Mouse (Mus musculus): ENCODE measurements around the gene Zfp772. TPM values are rescaled to one million over a fixed set of nuclear protein-coding genes. Genes with fewer than 3 reads are reported as not detected.

Zfp772 gene
- total and polyA plus RNA-seq, 2 experiments from 2014 or later, result 6.0 to 7.2 TPM

GRCm38 (mm10) chr7:7171227-7172147 is 38.3 kb downstream of the Zfp772 start, which contains the start of gene Zfp418:
TSS of gene Zfp418 (plus strand) at chr7:7171330.
- H3K27ac ChIP-seq (ENCODE audit: low read depth, low read length), result peak within 1 kb of the TSS; percentile 69
- under 1% methylated on average over 26 of the region's 26 CpGs for WGBS
- H3K27me3 ChIP-seq (ENCODE audit: insufficient read depth, low read length), result no peaks in the 10 kb centered on the region
- DNase-seq (ENCODE audit: low spot score) (peak; percentile 92), ATAC-seq (ENCODE audit: low FRiP score) (peak; percentile 96)
- H3K9ac ChIP-seq (replicated peaks; ENCODE audit: low read length, poor library complexity, severe bottlenecking), result peak within 1 kb of the TSS; percentile 64
- TF ChIP-seq CTCF (IDR thresholded peaks at IDR 0.05), result peak; percentile 41
- H3K36me3 ChIP-seq (ENCODE audit: insufficient read depth, low read length), result peaks cover 4% of the 10 kb centered on the region; the same call in 1 of the 2 replicates
- H3K4me3 ChIP-seq (ENCODE audit: low read depth, low read length), result peak within 1 kb of the TSS; percentile 71
- H3K9me3 ChIP-seq (ENCODE audit: low read length), result no peaks in the 10 kb centered on the region
- peak within 1 kb of the TSS; percentile 67 for H3K4me2 ChIP-seq (ENCODE audit: low read depth, low read length, poor library complexity, severe bottlenecking)
- H3K4me1 ChIP-seq (ENCODE audit: insufficient read depth, low read length), result no peaks in the 10 kb centered on the region; the same call in 1 of the 2 replicates

Other genes starting within 250 kb of the Zfp772 start
- not detected in 2 replicates for gene Aurkc, start 214.7 kb downstream of the Zfp772 start, total RNA-seq (2014; rRNA removed)
- not detected in 2 replicates for gene Aurkc, start 214.7 kb downstream of the Zfp772 start, polyA plus RNA-seq (2015; fragmentation: Nextera tagmentation; extraction: Ambion mirVana)
- 18.6 and 21.1 TPM in 2 replicates for gene Zfp954, start 88.5 kb downstream of the Zfp772 start, total RNA-seq (2014; rRNA removed)
- gene Zfp954, start 88.5 kb downstream of the Zfp772 start, polyA plus RNA-seq (2015; fragmentation: Nextera tagmentation; extraction: Ambion mirVana), result 13.5 and 14.9 TPM in 2 replicates
- gene Zfp773, start 73.2 kb downstream of the Zfp772 start, total RNA-seq (2014; rRNA removed), result 3.9 and 4.1 TPM in 2 replicates
- 5.2 TPM in 2 replicates for gene Zfp773, start 73.2 kb downstream of the Zfp772 start, polyA plus RNA-seq (2015; fragmentation: Nextera tagmentation; extraction: Ambion mirVana)
- gene Zfp418, start 38.7 kb downstream of the Zfp772 start, total RNA-seq (2014; rRNA removed), result 4.5 and 5.6 TPM in 2 replicates
- 0.99 and 1.4 TPM in 2 replicates for gene Zfp418, start 38.7 kb downstream of the Zfp772 start, polyA plus RNA-seq (2015; fragmentation: Nextera tagmentation; extraction: Ambion mirVana)
- 1.1 and 2.5 TPM in 2 replicates for gene Vmn2r29, start 37.3 kb upstream of the Zfp772 start, total RNA-seq (2014; rRNA removed)
- gene Vmn2r29, start 37.3 kb upstream of the Zfp772 start, polyA plus RNA-seq (2015; fragmentation: Nextera tagmentation; extraction: Ambion mirVana), result 1.4 and 2.5 TPM in 2 replicates
- 13.1 and 13.6 TPM in 2 replicates for gene Gm45844, start 68.3 kb upstream of the Zfp772 start, total RNA-seq (2014; rRNA removed)
- 11.4 and 11.7 TPM in 2 replicates for gene Gm45844, start 68.3 kb upstream of the Zfp772 start, polyA plus RNA-seq (2015; fragmentation: Nextera tagmentation; extraction: Ambion mirVana)
- gene Clcn4, start 90.9 kb upstream of the Zfp772 start, total RNA-seq (2014; rRNA removed), result 154 and 180 TPM in 2 replicates
- 211 and 217 TPM in 2 replicates for gene Clcn4, start 90.9 kb upstream of the Zfp772 start, polyA plus RNA-seq (2015; fragmentation: Nextera tagmentation; extraction: Ambion mirVana)
- gene Vmn2r30, start 127.6 kb upstream of the Zfp772 start, total RNA-seq (2014; rRNA removed), result not detected in 2 replicates
- gene Vmn2r30, start 127.6 kb upstream of the Zfp772 start, polyA plus RNA-seq (2015; fragmentation: Nextera tagmentation; extraction: Ambion mirVana), result not detected in 2 replicates
- gene Gm45783, start 164.6 kb upstream of the Zfp772 start, total RNA-seq (2014; rRNA removed), result not detected in 2 replicates
- not detected in 2 replicates for gene Gm45783, start 164.6 kb upstream of the Zfp772 start, polyA plus RNA-seq (2015; fragmentation: Nextera tagmentation; extraction: Ambion mirVana)
- gene Vmn2r31, start 189.7 kb upstream of the Zfp772 start, total RNA-seq (2014; rRNA removed), result not detected in 2 replicates
- not detected in 2 replicates for gene Vmn2r31, start 189.7 kb upstream of the Zfp772 start, polyA plus RNA-seq (2015; fragmentation: Nextera tagmentation; extraction: Ambion mirVana)